Mouse (Mus musculus) megakaryocyte, embryonic 14.5 days (primary cell): ENCODE measurements around the gene Rbm8a. TPM values are rescaled to one million over a fixed set of nuclear protein-coding genes. Genes with fewer than 3 reads are reported as not detected.

Experiments used
- H3K27me3 ChIP-seq: replicated peaks from 2 replicates; pipeline ENCODE3; 2012; ENCODE audit warnings: inconsistent platforms
- H3K36me3 ChIP-seq: replicated peaks from 2 replicates; pipeline ENCODE3; 2012; ENCODE audit warnings: low read length, inconsistent platforms, mixed read lengths
- H3K4me1 ChIP-seq: 2 replicates; pipeline ENCODE4 v1.6.1; 2012; ENCODE audit warnings: inconsistent platforms
- H3K4me3 ChIP-seq: replicated peaks from 2 replicates; pipeline ENCODE3; 2012; ENCODE audit warnings: moderate library complexity, mild to moderate bottlenecking, inconsistent platforms
- H3K9me3 ChIP-seq: 2 replicates; pipeline ENCODE4 v1.6.1; 2012; ENCODE audit warnings: inconsistent platforms
- FLI1 ChIP-seq: IDR thresholded peaks from 2 replicates; pipeline ENCODE4 v1.6.1; 2012; ENCODE audit warnings: low read length, inconsistent platforms, mixed read lengths
- GATA1 ChIP-seq: IDR thresholded peaks from 3 replicates; pipeline ENCODE4 v1.6.1; 2012; ENCODE audit warnings: mixed read lengths, low read length, inconsistent platforms, borderline replicate concordance
- polyA plus RNA-seq: library from polyadenylated mRNA; stranded (reverse); fragments of >175 nt; gene quantifications from 2 replicates; pipeline ENCODE4 v1.2.3, GENCODE M21; 2012; ENCODE audit warnings: low replicate concordance; ENCODE audit not compliant: insufficient read depth

Rbm8a gene
- 14.0 and 112 TPM in 2 replicates for polyA plus RNA-seq

- TF ChIP-seq FLI1 (no peak), GATA1 (no peak)
- H3K4me3 ChIP-seq = peak within 1 kb of the TSS; percentile 96
- no peaks in the 10 kb centered on the region for H3K27me3 ChIP-seq
- peaks cover 27% of the 10 kb centered on the region for H3K36me3 ChIP-seq
- H3K4me1 ChIP-seq = peaks cover 38% of the 10 kb centered on the region
- no peaks in the 10 kb centered on the region for H3K9me3 ChIP-seq
Observed at GRCm38 (mm10) chr3:96629729-96630600, at the start of gene Rbm8a. Gene Rbm8a (plus strand): TSS chr3:96629933.

- H3K4me3 ChIP-seq = no peak overlapping the region
Observed at GRCm38 (mm10) chr3:96581141-96581540, 48.6 kb upstream of the Rbm8a start.

GRCm38 (mm10) chr3:96581771-96582515 lies 47.8 kb upstream of the Rbm8a start:
- peaks cover 27% of the 10 kb centered on the region for H3K36me3 ChIP-seq
- no peaks in the 10 kb centered on the region for H3K27me3 ChIP-seq
- no peak for TF ChIP-seq FLI1
- TF ChIP-seq GATA1 = no peak
- H3K4me1 ChIP-seq = peaks cover 42% of the 10 kb centered on the region
- H3K9me3 ChIP-seq = peaks cover 6% of the 10 kb centered on the region; the same call in 1 of the 2 replicates
- H3K4me3 ChIP-seq = no peak overlapping the region

More at GRCm38 (mm10) chr3:96581141-96581540, 48.6 kb upstream of the Rbm8a start:
- peaks cover 48% of the 10 kb centered on the region for H3K4me1 ChIP-seq
- peaks cover 27% of the 10 kb centered on the region for H3K36me3 ChIP-seq
- H3K27me3 ChIP-seq = no peaks in the 10 kb centered on the region
- H3K9me3 ChIP-seq = peaks cover 6% of the 10 kb centered on the region; the same call in 1 of the 2 replicates
- TF ChIP-seq FLI1 (no peak), GATA1 (no peak)

GRCm38 (mm10) chr3:96583386-96583785 lies 46.3 kb upstream of the Rbm8a start:
- TF ChIP-seq FLI1 = no peak
- TF ChIP-seq GATA1 = no peak
- Histone ChIP-seq H3K27me3 (no peaks in the 10 kb centered on the region), H3K4me3 (no peak overlapping the region), H3K36me3 (peaks cover 32% of the 10 kb centered on the region), H3K9me3 (peaks cover 11% of the 10 kb centered on the region), H3K4me1 (peaks cover 35% of the 10 kb centered on the region)

GRCm38 (mm10) chr3:96590657-96591056 lies 39.1 kb upstream of the Rbm8a start:
- Histone ChIP-seq H3K4me3 (no peak overlapping the region), H3K9me3 (peaks cover 10% of the 10 kb centered on the region), H3K36me3 (peaks cover 17% of the 10 kb centered on the region), H3K4me1 (peaks cover 27% of the 10 kb centered on the region), H3K27me3 (peaks cover 5% of the 10 kb centered on the region)
- TF ChIP-seq FLI1 (no peak), GATA1 (no peak)

GRCm38 (mm10) chr3:96593374-96593773 lies 36.4 kb upstream of the Rbm8a start:
- peaks cover 4% of the 10 kb centered on the region; the same call in 1 of the 2 replicates for H3K9me3 ChIP-seq
- TF ChIP-seq FLI1 (no peak), GATA1 (no peak)

GRCm38 (mm10) chr3:96593790-96594560 lies 35.8 kb upstream of the Rbm8a start, which contains the start of gene Polr3gl:
Gene Polr3gl (minus strand): TSS chr3:96594181.
- Histone ChIP-seq H3K9me3 (peaks cover 4% of the 10 kb centered on the region; the same call in 1 of the 2 replicates), H3K27me3 (peaks cover 38% of the 10 kb centered on the region), H3K4me1 (peaks cover 53% of the 10 kb centered on the region), H3K4me3 (peak within 1 kb of the TSS; percentile 93), H3K36me3 (peaks cover 12% of the 10 kb centered on the region)
- TF ChIP-seq FLI1 (no peak), GATA1 (no peak)

More at GRCm38 (mm10) chr3:96593374-96593773, 36.4 kb upstream of the Rbm8a start:
- Histone ChIP-seq H3K36me3 (peaks cover 12% of the 10 kb centered on the region), H3K27me3 (peaks cover 32% of the 10 kb centered on the region), H3K4me1 (peaks cover 47% of the 10 kb centered on the region), H3K4me3 (peak overlapping the region; percentile 93)

- Histone ChIP-seq H3K4me1 (peaks cover 62% of the 10 kb centered on the region), H3K27me3 (peaks cover 47% of the 10 kb centered on the region), H3K36me3 (peaks cover 8% of the 10 kb centered on the region), H3K9me3 (peaks cover 4% of the 10 kb centered on the region; the same call in 1 of the 2 replicates), H3K4me3 (no peak overlapping the region)
- TF ChIP-seq FLI1 (no peak), GATA1 (no peak)
Observed at GRCm38 (mm10) chr3:96594851-96595250, 34.9 kb upstream of the Rbm8a start.

- H3K9me3 ChIP-seq = no peaks in the 10 kb centered on the region
- H3K4me3 ChIP-seq = peak overlapping the region; percentile 46
- TF ChIP-seq GATA1 (no peak), FLI1 (no peak)
- peaks cover 1% of the 10 kb centered on the region for H3K36me3 ChIP-seq
- peaks cover 70% of the 10 kb centered on the region for H3K4me1 ChIP-seq
- peaks cover 49% of the 10 kb centered on the region for H3K27me3 ChIP-seq
Observed at GRCm38 (mm10) chr3:96595661-96596060, 34.1 kb upstream of the Rbm8a start.
